Mouse (Mus musculus) adrenal gland, adult 10 weeks (tissue): ENCODE results near the gene Gck. TPM values are rescaled to one million over a fixed set of nuclear protein-coding genes. Genes with fewer than 3 reads are reported as not detected.

Experiments used
- polyA plus RNA-seq: library from polyadenylated mRNA; stranded (reverse); fragments of 350-450 nt; fragmentation: Illumina TruSeq; extraction: RNeasy Lipid Tissue Mini Kit (QIAGEN cat#74804); gene quantifications from one replicate; pipeline ENCODE4 v1.2.3, GENCODE M21; 2014; ENCODE audit warnings: low read depth, low replicate concordance

The Gck gene
- polyA plus RNA-seq, result not detected

GRCm38 (mm10) chr11:5949586-5950352, at the start of gene Gck:
Gene Gck, minus strand, starts transcription at chr11:5950081.

GRCm38 (mm10) chr11:5955546-5956276, 5.8 kb upstream of the Gck start, which contains the start of gene Ykt6:
Gene Ykt6, plus strand, starts transcription at chr11:5955693.

GRCm38 (mm10) chr11:5898531-5898930, 51.4 kb downstream of the Gck start, which contains the start of gene Myl7:
Gene Myl7, minus strand, starts transcription at chr11:5898782.

GRCm38 (mm10) chr11:5877921-5878526, 71.9 kb downstream of the Gck start, which contains the start of gene Pold2:
Gene Pold2, minus strand, starts transcription at chr11:5878292.

GRCm38 (mm10) chr11:5861678-5862393, 88.0 kb downstream of the Gck start, which contains the start of gene Aebp1:
Gene Aebp1, plus strand, starts transcription at chr11:5861947.

Other genes starting within 250 kb of the Gck start
- 10.4 TPM for gene Mrps24, start 234.4 kb downstream of the Gck start, polyA plus RNA-seq
- gene Urgcp, start 187.7 kb downstream of the Gck start, polyA plus RNA-seq, result 7.7 TPM
- 4.5 TPM for gene Dbnl, start 161.6 kb downstream of the Gck start, polyA plus RNA-seq
- not detected for gene Pgam2, start 146.3 kb downstream of the Gck start, polyA plus RNA-seq
- gene Polm, start 112.1 kb downstream of the Gck start, polyA plus RNA-seq, result 0.47 TPM
- 27.5 TPM for gene Aebp1, start 88.1 kb downstream of the Gck start, polyA plus RNA-seq
- 1.1 TPM for gene Pold2, start 71.8 kb downstream of the Gck start, polyA plus RNA-seq
- not detected for gene Myl7, start 51.3 kb downstream of the Gck start, polyA plus RNA-seq
- gene Ykt6, start 5.6 kb upstream of the Gck start, polyA plus RNA-seq, result 47.7 TPM
- gene Camk2b, start 116.3 kb upstream of the Gck start, polyA plus RNA-seq, result 3.1 TPM
- not detected for gene A730071L15Rik, start 249.9 kb upstream of the Gck start, polyA plus RNA-seq